Mouse (Mus musculus) liver, adult 2 months (tissue): ENCODE measurements around the gene Zfp36l3.

Experiments used
- CTCF ChIP-seq: fragments of 200-500 bp; IDR thresholded peaks from 2 replicates; pipeline ENCODE4 v1.5.1; 2011; ENCODE audit warnings: low read depth, low read length, control low read depth
- POLR2A ChIP-seq: fragments of 200-500 bp; IDR thresholded peaks from 2 replicates; pipeline ENCODE4 v1.6.1; 2011; ENCODE audit warnings: low read length, control low read depth; ENCODE audit not compliant: insufficient read depth; ENCODE audit errors: extremely low read depth

GRCm38 (mm10) chrX:53799074-53799473 lies 22.9 kb upstream of the Zfp36l3 start:
- TF ChIP-seq POLR2A = no peak
- TF ChIP-seq CTCF = no peak
